Mouse (Mus musculus) induced T-regulatory cell, adult 2 months (primary cell): ENCODE results near the gene Mms19.
A peak's percentile ranks its signal among the peaks of the same experiment; 100 is the strongest.

Experiments
- DNase-seq: peaks from one replicate; pipeline ENCODE4 v3.0.0-alpha.2; 2012; ENCODE audit warnings: low read depth

Gene Mms19

DNA sequence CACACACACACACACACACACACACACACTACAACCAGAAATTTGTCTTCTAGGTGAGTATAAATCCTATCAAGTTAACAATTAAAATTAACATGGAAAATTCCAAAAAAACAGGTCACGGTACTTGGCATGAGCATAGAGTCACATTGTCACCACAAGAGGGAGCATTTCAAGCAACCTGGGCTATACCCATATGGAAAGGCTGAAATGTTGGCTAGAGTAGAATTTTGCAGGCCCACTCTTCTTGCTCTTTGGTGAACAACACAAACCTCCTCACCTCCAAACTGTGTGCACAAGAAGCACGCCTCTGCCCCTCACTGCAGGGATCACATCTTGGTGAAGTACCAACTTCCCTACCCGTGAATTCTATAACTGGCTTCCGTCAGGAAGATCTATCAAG, 82.1 kb downstream of the Mms19 start:
- peak; percentile 79 for DNase-seq

DNA sequence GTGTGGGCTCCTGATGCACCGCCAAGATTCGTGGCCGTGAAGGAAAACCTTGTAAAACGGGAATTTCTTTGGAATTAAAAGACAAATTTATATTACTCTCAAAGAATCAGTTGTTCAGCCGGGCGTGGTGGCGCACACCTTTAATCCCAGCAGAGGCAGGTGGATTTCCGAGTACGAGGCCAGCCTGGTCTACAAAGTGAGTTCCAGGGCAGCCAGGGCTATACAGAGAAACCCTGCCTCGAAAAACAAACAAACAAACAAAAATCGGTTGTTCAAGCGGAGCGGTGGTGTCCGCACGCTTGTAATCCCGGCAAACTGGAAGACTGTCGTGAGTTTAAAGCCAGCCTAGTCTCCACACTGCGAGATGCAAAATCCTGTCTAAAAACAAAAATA, 84.6 kb downstream of the Mms19 start:
- no peak for DNase-seq

DNA sequence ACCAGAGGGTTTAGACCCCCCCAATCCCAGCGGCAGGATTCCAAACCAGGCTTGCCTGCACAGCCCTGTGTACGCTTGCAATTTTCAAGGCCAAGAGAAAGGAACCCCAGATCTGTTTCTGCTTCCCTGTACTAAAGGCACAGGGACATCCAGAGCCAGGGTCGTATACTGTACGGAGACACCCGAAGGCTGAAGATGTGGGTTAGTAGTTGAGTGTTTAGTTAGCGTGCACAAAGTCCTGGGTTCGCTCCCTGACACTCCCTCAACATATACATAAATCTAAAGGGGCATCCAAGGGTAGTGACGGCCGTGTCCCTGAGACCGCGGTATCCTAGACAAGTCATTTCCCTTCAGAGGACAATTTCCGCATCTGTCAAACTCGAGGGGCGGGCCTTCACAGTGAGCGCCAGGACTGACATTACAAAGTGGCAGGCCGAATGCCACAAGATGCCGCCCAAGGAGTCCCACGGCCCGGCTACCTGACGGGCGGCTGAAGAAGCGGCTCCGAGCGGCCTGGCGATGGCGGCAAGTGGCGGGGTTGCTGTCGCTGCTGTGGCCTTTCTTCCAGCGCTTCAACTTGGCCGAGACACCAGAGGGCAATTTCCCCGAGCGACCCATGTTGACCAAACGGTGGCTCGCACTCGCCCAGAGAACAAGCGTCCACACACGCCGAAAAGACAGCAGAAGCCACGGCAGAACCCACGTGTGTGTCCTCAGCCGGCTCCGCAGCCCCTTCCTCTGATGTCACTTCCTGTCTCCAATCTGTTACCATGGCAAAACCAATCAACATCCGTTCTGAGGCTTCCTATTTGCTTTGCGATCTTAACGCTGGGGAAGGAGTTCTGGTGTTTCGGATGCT, 85.3 kb downstream of the Mms19 start, which contains the start of gene Rrp12:
Gene Rrp12 (minus strand): TSS at position 714 of the 859 bp plus-strand sequence.
- DNase-seq = peak; percentile 97

DNA sequence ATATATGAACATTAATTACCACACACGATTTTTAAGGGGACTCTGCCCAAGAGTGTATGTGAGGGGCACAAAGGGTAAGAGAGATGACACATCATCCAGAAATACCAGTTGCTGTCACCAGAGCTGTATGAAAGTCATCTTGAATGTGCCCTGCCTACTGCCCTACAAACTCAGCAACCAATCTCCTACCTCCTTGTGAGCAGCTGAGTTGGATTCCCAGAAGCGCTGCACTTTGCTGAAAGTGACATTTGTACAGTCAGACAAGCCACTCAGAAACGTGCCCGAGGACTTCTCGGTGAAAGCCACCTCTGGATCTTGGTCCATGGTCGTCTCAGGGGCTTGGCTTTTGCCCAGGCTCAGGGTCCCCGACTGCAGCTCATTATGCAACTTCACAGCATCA, 86.0 kb downstream of the Mms19 start:
- peak; percentile 56 for DNase-seq
